Mouse (Mus musculus) ES-E14 (cell line): ENCODE data around the gene Unc45b.

Experiments
- CHD2 ChIP-seq: IDR thresholded peaks from 2 replicates; pipeline ENCODE4 v1.6.1; 2014; ENCODE audit warnings: mild to moderate bottlenecking, low read depth, low read length, inconsistent platforms
- HCFC1 ChIP-seq: IDR thresholded peaks from 2 replicates; pipeline ENCODE4 v1.6.1; 2012; ENCODE audit warnings: low read length, inconsistent platforms, borderline replicate concordance; ENCODE audit not compliant: insufficient read depth
- MAFK ChIP-seq: IDR thresholded peaks from 2 replicates; pipeline ENCODE4 v1.6.1; 2014; ENCODE audit warnings: mild to moderate bottlenecking, low read depth, low read length, inconsistent platforms; ENCODE audit not compliant: insufficient read depth
- ZNF384 ChIP-seq: IDR thresholded peaks from 2 replicates; pipeline ENCODE4 v1.6.1; 2012; ENCODE audit warnings: low read depth, low read length, inconsistent platforms

DNA sequence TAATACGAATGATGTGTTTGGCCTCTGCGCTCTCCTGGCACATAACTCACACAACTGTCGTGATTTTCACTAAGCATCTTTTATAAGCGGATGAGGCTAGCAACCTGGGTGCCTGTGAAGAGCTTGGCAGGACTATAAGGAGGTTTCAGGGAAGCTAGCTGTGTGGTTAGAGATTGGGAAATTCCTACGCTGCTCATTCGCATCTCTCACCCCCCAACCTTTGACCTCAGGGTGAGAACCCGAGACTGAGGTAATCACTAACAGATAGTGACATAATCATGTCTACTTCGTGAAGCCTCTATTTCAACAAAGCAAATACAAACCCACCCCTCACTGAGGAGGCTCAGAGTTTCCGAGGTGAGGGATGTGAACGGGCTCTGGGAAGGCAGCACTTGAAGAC lies 10.4 kb downstream of the Unc45b start:
- no peak for TF ChIP-seq MAFK
- TF ChIP-seq CHD2, result no peak
- TF ChIP-seq HCFC1, result no peak
- TF ChIP-seq ZNF384, result no peak
